Mouse (Mus musculus) brain, embryonic 14.5 days (tissue): ENCODE measurements at regions not wholly inside any gene's neighbourhood (a gene's known extent, or its start where the extent isn't known, plus 50 kb on each side); places are given as distances from the start of the nearest gene placed in this dataset.

Experiments
- CTCF ChIP-seq: fragments of 200-500 bp; IDR thresholded peaks from 2 replicates; pipeline ENCODE4 v1.5.1; 2012; ENCODE audit warnings: inconsistent platforms, mild to moderate bottlenecking, moderate library complexity, borderline replicate concordance; ENCODE audit not compliant: insufficient read depth, insufficient read length; ENCODE audit errors: extremely low read depth
- POLR2A ChIP-seq: fragments of 200-500 bp; IDR thresholded peaks from 2 replicates; pipeline ENCODE4 v1.6.1; 2012; ENCODE audit warnings: mild to moderate bottlenecking, inconsistent platforms, borderline replicate concordance; ENCODE audit not compliant: poor library complexity, insufficient read depth, insufficient read length, severe bottlenecking; ENCODE audit errors: extremely low read depth

GRCm38 (mm10) chr2:48378160-48378559, 435.7 kb upstream of the Acvr2a start:
- TF ChIP-seq CTCF (no peak), POLR2A (no peak)
